34 mouse cellular contexts compared by ENCODE assay signal in genomic region chr16:37405536-37405935, GRCm38 (mm10). TPM values are rescaled to one million over a fixed set of nuclear protein-coding genes. Genes with fewer than 3 reads are reported as not detected.
DNase-seq lines count a peak whose midpoint lies in the region; ATAC-seq lines count a peak whose summit lies in the region.
"Had no signal": no experiment of that assay in that cellular context is flagged by ENCODE, and none has a peak within 500 bp of the region (broad histone marks: within the 10 kb centered on the region; RNA-seq: fewer than 3 reads in every experiment).

No protein-coding gene starts in this region.

- H3K27ac ChIP-seq in embryonic facial prominence, embryonic 14.5 days (replicated peaks; ENCODE audit: low read depth, low read length): no peak overlapping the region
- H3K27ac ChIP-seq in embryonic facial prominence, embryonic 10.5 days (replicated peaks): no peak overlapping the region
- no peak overlapping the region for H3K27ac ChIP-seq in kidney, embryonic 15.5 days
- H3K27ac ChIP-seq: embryonic facial prominence, embryonic 13.5 days; gastrocnemius, adult 2 months; heart, adult 2 months; hindbrain, embryonic 10.5 days; hindbrain, embryonic 15.5 days; liver, embryonic 14.5 days had no signal

- no peak overlapping the region for H3K9ac ChIP-seq in embryonic facial prominence, embryonic 14.5 days (ENCODE audit: low read depth, low read length)
- no peak overlapping the region for H3K9ac ChIP-seq in kidney, embryonic 15.5 days
- H3K9ac ChIP-seq: embryonic facial prominence, embryonic 13.5 days; heart, embryonic 12.5 days; hindbrain, embryonic 15.5 days; liver, embryonic 14.5 days; lung, embryonic 14.5 days had no signal

- H3K4me2 ChIP-seq in embryonic facial prominence, embryonic 14.5 days (ENCODE audit: low read depth, low read length): no peak overlapping the region
- H3K4me2 ChIP-seq in kidney, embryonic 15.5 days: no peak overlapping the region
- H3K4me2 ChIP-seq: embryonic facial prominence, embryonic 13.5 days; heart, embryonic 12.5 days; hindbrain, embryonic 15.5 days; lung, embryonic 14.5 days had no signal

- no peak for ATAC-seq in embryonic facial prominence, embryonic 14.5 days (ENCODE audit: low read depth)
- ATAC-seq in kidney, embryonic 15.5 days (replicated peaks; ENCODE audit: low FRiP score): no peak
- ATAC-seq: activated CD4-positive, CD25-positive, alpha-beta regulatory T cell, adult 4 months; forebrain, embryonic 16.5 days; inflammation-experienced regulatory T-cells, adult 6 months had no signal

- WGBS in embryonic facial prominence, embryonic 14.5 days: 51% methylated on average over 4 of the region's 4 CpGs
- WGBS in embryonic facial prominence, embryonic 10.5 days: 64% methylated on average over 4 of the region's 4 CpGs
- 68% methylated on average over 4 of the region's 4 CpGs for WGBS in kidney, embryonic 15.5 days

- H3K36me3 ChIP-seq in embryonic facial prominence, embryonic 14.5 days (ENCODE audit: control insufficient read depth, insufficient read depth, low read length): no peaks in the 10 kb centered on the region
- no peaks in the 10 kb centered on the region for H3K36me3 ChIP-seq in embryonic facial prominence, embryonic 10.5 days (replicated peaks)
- no peaks in the 10 kb centered on the region for H3K36me3 ChIP-seq in kidney, embryonic 15.5 days
- H3K36me3 ChIP-seq: embryonic facial prominence, embryonic 13.5 days; heart, embryonic 12.5 days; hindbrain, embryonic 10.5 days; hindbrain, embryonic 15.5 days had no signal

- H3K4me1 ChIP-seq in embryonic facial prominence, embryonic 14.5 days (ENCODE audit: control insufficient read depth, insufficient read depth, low read length): no peaks in the 10 kb centered on the region
- H3K4me1 ChIP-seq in embryonic facial prominence, embryonic 10.5 days: no peaks in the 10 kb centered on the region
- H3K4me1 ChIP-seq in kidney, embryonic 15.5 days: no peaks in the 10 kb centered on the region
- H3K4me1 ChIP-seq: embryonic facial prominence, embryonic 13.5 days; heart, embryonic 12.5 days; hindbrain, embryonic 10.5 days; hindbrain, embryonic 15.5 days had no signal

- peak; percentile 16 for DNase-seq in embryonic facial prominence, embryonic 14.5 days (ENCODE audit: low spot score)
- DNase-seq in embryonic facial prominence, embryonic 10.5 days (ENCODE audit: low spot score): no peak
- peak; percentile 7 to 10 for DNase-seq in kidney, postnatal 4 days
- peak; percentile 20 to 22 for DNase-seq in right cerebral cortex, adult 2 months (ENCODE audit: low spot score in 2 of 2)
- no peak for DNase-seq in right cerebral cortex, postnatal 14 days
- peak; percentile 19 for DNase-seq in telencephalon, adult 2 months (ENCODE audit: low read depth, low spot score)
- no peak for DNase-seq in spleen, postnatal 10 days (ENCODE audit: low spot score in 2 of 2)
- DNase-seq: adrenal gland, adult 8-10 months; cerebellum, adult 11 months; cerebellum, adult 9-11 months; embryo, embryonic 11 days; gastrocnemius, adult 2 months; gastrocnemius, postnatal 36 days; heart, adult 2 months; kidney, adult 2 months; kidney, postnatal 36 days; liver; lung, embryonic 14.5 days; lung, postnatal 14 days; midbrain, embryonic 14.5 days; thymus, postnatal 14 days had no signal

- H3K9me3 ChIP-seq in embryonic facial prominence, embryonic 14.5 days (ENCODE audit: control insufficient read depth, low read length): no peaks in the 10 kb centered on the region
- H3K9me3 ChIP-seq in embryonic facial prominence, embryonic 10.5 days: no peaks in the 10 kb centered on the region
- no peaks in the 10 kb centered on the region for H3K9me3 ChIP-seq in kidney, embryonic 15.5 days (replicated peaks)
- H3K9me3 ChIP-seq: embryonic facial prominence, embryonic 13.5 days; heart, embryonic 12.5 days; hindbrain, embryonic 10.5 days; hindbrain, embryonic 15.5 days had no signal

- no peaks in the 10 kb centered on the region for H3K27me3 ChIP-seq in embryonic facial prominence, embryonic 14.5 days (replicated peaks; ENCODE audit: control insufficient read depth, insufficient read depth, low read length)
- no peaks in the 10 kb centered on the region for H3K27me3 ChIP-seq in embryonic facial prominence, embryonic 10.5 days (replicated peaks; ENCODE audit: low read depth, poor library complexity, severe bottlenecking)
- H3K27me3 ChIP-seq in kidney, embryonic 15.5 days: no peaks in the 10 kb centered on the region
- H3K27me3 ChIP-seq: CH12.LX; embryonic facial prominence, embryonic 13.5 days; heart, embryonic 12.5 days; hindbrain, embryonic 15.5 days had no signal

- no peak overlapping the region for H3K4me3 ChIP-seq in embryonic facial prominence, embryonic 14.5 days (ENCODE audit: low read depth, low read length)
- no peak overlapping the region for H3K4me3 ChIP-seq in embryonic facial prominence, embryonic 10.5 days
- H3K4me3 ChIP-seq in kidney, embryonic 15.5 days (replicated peaks): no peak overlapping the region
- H3K4me3 ChIP-seq: embryonic facial prominence, embryonic 13.5 days; erythroblast, embryonic 14.5 days; gastrocnemius, adult 2 months; heart, adult 2 months; heart, embryonic 12.5 days; hindbrain, embryonic 10.5 days; hindbrain, embryonic 15.5 days had no signal

RNA-seq across cellular contexts. Expression of gene Stxbp5l, which starts 20.8 kb away (rescaled TPM):
- 0.35 and 0.94 TPM in 2 replicates for polyA plus RNA-seq in embryonic facial prominence, embryonic 14.5 days (2014; fragmentation: Nextera tagmentation; extraction: Ambion mirVana)
- polyA plus RNA-seq in embryonic facial prominence, embryonic 10.5 days (2016; fragmentation: Nextera tagmentation; extraction: Ambion mirVana): 1.00 and 1.3 TPM in 2 replicates
- 2.9 and 3.2 TPM in 2 replicates for polyA plus RNA-seq in kidney, embryonic 15.5 days (2015; fragmentation: Nextera tagmentation; extraction: Ambion mirVana)
- polyA plus RNA-seq: C2C12; erythroblast, embryonic 14.5 days; heart, adult 2 months; liver, embryonic 14.5 days; urinary bladder, adult 2 months had no signal

Comparison
In these comparisons a context has a peak if more than half of its experiments do, and no peak if none do; other contexts are left out.
1. DNase-seq: peak in embryonic facial prominence, embryonic 14.5 days (single experiment), kidney, postnatal 4 days (2 of 2), right cerebral cortex, adult 2 months (2 of 2) and telencephalon, adult 2 months (single experiment); none in embryonic facial prominence, embryonic 10.5 days (single experiment), right cerebral cortex, postnatal 14 days (single experiment) and spleen, postnatal 10 days (0 of 2).